Mouse (Mus musculus) hindbrain, embryonic 14.5 days (tissue): ENCODE results near the gene Il22ra1. TPM values are rescaled to one million over a fixed set of nuclear protein-coding genes. Genes with fewer than 3 reads are reported as not detected.
A peak's percentile ranks its signal among the peaks of the same experiment; 100 is the strongest.
"Not testable (repeated sequence)": the region's sequence is repeated elsewhere in the genome, so short reads cannot be mapped to it uniquely, and the experiment has no call there.

Experiments
- ATAC-seq: fragments of 200-750 bp; cut with Nextera tagmentation; 2 replicates; pipeline ENCODE4 v1.8.0; 2017; ENCODE audit warnings: moderate number of reproducible peaks, mild to moderate bottlenecking, moderate TSS enrichment, moderate library complexity; ENCODE audit not compliant: low FRiP score
- DNase-seq: peaks from one replicate; pipeline ENCODE4 v3.0.0-alpha.2; 2015; ENCODE audit warnings: low spot score
- H3K27ac ChIP-seq: fragments of 300-500 bp; sonication (generic); 2 replicates; pipeline ENCODE4 v1.5.1; 2014; ENCODE audit warnings: mild to moderate bottlenecking, moderate library complexity
- H3K27me3 ChIP-seq: fragments of 300-500 bp; sonication (generic); 2 replicates; pipeline ENCODE4 v1.6.1; 2014; ENCODE audit warnings: mild to moderate bottlenecking, low read length, mixed read lengths; ENCODE audit not compliant: control insufficient read depth, insufficient read depth
- H3K36me3 ChIP-seq: fragments of 300-500 bp; sonication (generic); replicated peaks from 2 replicates; pipeline ENCODE4 v1.6.1; 2014; ENCODE audit not compliant: control insufficient read depth, insufficient read depth
- H3K4me1 ChIP-seq: fragments of 300-500 bp; sonication (generic); replicated peaks from 2 replicates; pipeline ENCODE4 v1.6.1; 2014; ENCODE audit warnings: antibody characterized with exemption, low read length, mixed read lengths; ENCODE audit not compliant: control insufficient read depth, insufficient read depth
- H3K4me2 ChIP-seq: fragments of 300-500 bp; sonication (generic); replicated peaks from 2 replicates; pipeline ENCODE4 v1.6.1; 2014; ENCODE audit warnings: mild to moderate bottlenecking, moderate library complexity
- H3K4me3 ChIP-seq: fragments of 300-500 bp; sonication (generic); replicated peaks from 2 replicates; pipeline ENCODE4 v1.5.1; 2014; ENCODE audit warnings: mild to moderate bottlenecking, low read length
- H3K9ac ChIP-seq: fragments of 300-500 bp; sonication (generic); 2 replicates; pipeline ENCODE4 v1.6.1; 2014
- H3K9me3 ChIP-seq: fragments of 300-500 bp; sonication (generic); 2 replicates; pipeline ENCODE4 v1.6.1; 2016; ENCODE audit warnings: low read length; ENCODE audit not compliant: control insufficient read depth
- WGBS: fragments of 180-500 bp; shearing (Covaris S2); extraction: QIAGEN DNeasy Blood & Tissue Kit; methylation state at CpG from one replicate; pipeline ENCODE4 v1.1.7; 2014; 5-methylcytosine and 5-hydroxymethylcytosine counted together
- polyA plus RNA-seq: library from polyadenylated mRNA; unstranded; fragments of >200 nt; fragmentation: Nextera tagmentation; extraction: Ambion mirVana; gene quantifications from 2 replicates; pipeline ENCODE4 v1.2.1, GENCODE M21; 2014

Gene Il22ra1
- polyA plus RNA-seq, 1 experiment from 2014 or later, result not detected

DNA sequence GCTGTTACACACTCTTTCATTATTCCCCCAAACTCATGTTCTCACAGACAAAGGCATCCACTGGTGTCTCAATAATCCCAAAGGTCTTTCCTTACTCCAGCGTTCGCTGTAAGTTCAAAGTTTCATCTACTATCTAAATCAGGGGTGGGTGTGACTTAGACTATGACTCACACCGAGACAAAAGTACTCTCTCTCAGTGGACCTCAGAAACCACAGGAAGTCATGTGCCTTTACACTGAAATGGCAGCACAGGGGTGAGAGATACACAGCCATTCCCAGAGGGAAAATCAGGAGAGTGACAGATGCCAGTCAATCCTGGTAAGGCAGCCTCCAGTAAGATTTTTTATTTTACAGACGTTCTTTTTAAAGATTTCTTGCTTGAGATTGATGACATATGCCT lies 35.1 kb upstream of the Il22ra1 start:
- Histone ChIP-seq H3K4me2 (no peak overlapping the region), H3K9me3 (no peaks in the 10 kb centered on the region), H3K4me3 (no peak overlapping the region), H3K27ac (no peak overlapping the region), H3K4me1 (no peaks in the 10 kb centered on the region), H3K9ac (no peak overlapping the region), H3K36me3 (no peaks in the 10 kb centered on the region), H3K27me3 (peaks cover 10% of the 10 kb centered on the region)
- ATAC-seq (no peak), DNase-seq (no peak)
- WGBS, result 79% methylated on average over 4 of the region's 4 CpGs

DNA sequence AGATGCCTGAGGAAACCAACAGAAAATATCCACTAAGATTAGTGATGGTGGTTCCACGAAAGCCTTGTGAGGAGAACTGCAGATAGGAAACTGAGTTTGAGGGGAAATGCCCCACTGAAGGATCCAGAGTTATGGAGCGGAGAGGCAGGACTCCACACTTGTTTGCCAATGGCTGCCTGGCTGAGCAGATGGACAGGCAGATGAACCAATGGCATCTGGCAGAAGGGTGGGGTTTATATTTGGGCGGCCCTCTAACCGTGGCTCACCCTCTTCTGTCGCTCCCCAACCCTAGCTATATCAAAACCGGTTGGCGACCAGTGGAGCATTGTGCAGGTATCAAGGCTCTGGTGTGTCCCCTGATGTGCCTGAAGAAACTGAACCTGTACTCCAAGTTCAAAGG lies 29.5 kb upstream of the Il22ra1 start:
- Histone ChIP-seq H3K27ac (no peak overlapping the region), H3K4me3 (0 out of 2 replicates have a peak overlapping the region, but pooled peaks have one; percentile 13), H3K27me3 (no peaks in the 10 kb centered on the region), H3K9me3 (no peaks in the 10 kb centered on the region), H3K9ac (no peak overlapping the region), H3K4me2 (0 out of 2 replicates have a peak overlapping the region, but pooled peaks have one; percentile 19), H3K36me3 (no peaks in the 10 kb centered on the region), H3K4me1 (no peaks in the 10 kb centered on the region)
- ATAC-seq, result no peak
- no peak for DNase-seq
- WGBS, result 84% methylated on average over 7 of the region's 7 CpGs

DNA sequence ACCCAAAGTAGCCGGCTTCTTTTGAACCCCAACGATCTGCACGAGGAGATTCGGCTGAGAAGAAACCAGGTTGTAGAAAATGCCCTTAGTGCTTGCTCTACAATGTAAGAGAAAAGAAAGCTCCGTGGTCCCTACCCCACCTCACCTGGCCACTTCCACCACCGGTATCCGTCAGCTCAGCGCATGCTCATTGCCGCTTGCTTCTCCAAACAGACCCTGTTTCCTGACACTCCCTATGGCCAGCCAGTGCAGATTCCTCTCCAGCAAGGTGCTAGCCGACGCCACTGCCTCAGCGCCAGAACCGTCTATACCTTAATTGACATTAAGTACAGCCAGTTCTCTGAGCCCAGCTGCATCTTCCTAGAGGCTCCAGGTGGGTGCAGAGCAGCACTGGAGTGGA lies 24.5 kb upstream of the Il22ra1 start:
- Histone ChIP-seq H3K9ac (no peak overlapping the region), H3K36me3 (no peaks in the 10 kb centered on the region), H3K4me3 (no peak overlapping the region), H3K4me1 (no peaks in the 10 kb centered on the region), H3K27me3 (no peaks in the 10 kb centered on the region), H3K27ac (no peak overlapping the region), H3K4me2 (no peak overlapping the region), H3K9me3 (no peaks in the 10 kb centered on the region)
- WGBS, result 65% methylated on average over 13 of the region's 13 CpGs
- ATAC-seq (no peak), DNase-seq (no peak)

DNA sequence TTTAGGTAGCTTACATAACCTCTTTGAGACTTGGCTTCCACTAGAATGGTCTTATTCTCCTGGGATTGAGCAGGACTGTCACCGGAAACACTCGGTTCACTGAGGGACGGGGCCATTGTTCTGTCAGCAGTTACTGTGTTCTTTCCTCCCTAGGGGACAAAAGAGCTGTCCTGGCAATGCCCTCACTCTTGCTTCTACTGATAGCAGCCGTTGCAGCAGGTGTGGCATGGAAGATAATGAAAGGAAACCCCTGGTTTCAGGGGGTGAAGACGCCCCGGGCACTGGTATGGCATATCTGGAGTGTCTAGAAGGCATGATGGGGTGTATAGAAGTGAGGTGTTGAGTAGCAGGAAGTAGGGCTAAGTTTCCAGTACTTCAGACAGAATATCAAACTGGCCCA lies 24.0 kb upstream of the Il22ra1 start:
- H3K4me2 ChIP-seq, result no peak overlapping the region
- H3K27me3 ChIP-seq, result no peaks in the 10 kb centered on the region
- no peak overlapping the region for H3K4me3 ChIP-seq
- DNase-seq (no peak), ATAC-seq (no peak)
- no peak overlapping the region for H3K9ac ChIP-seq
- whole genome bisulfite sequencing, result 39% methylated on average over 6 of the region's 6 CpGs
- no peak overlapping the region for H3K27ac ChIP-seq
- no peaks in the 10 kb centered on the region for H3K36me3 ChIP-seq
- H3K9me3 ChIP-seq, result no peaks in the 10 kb centered on the region
- no peaks in the 10 kb centered on the region for H3K4me1 ChIP-seq

DNA sequence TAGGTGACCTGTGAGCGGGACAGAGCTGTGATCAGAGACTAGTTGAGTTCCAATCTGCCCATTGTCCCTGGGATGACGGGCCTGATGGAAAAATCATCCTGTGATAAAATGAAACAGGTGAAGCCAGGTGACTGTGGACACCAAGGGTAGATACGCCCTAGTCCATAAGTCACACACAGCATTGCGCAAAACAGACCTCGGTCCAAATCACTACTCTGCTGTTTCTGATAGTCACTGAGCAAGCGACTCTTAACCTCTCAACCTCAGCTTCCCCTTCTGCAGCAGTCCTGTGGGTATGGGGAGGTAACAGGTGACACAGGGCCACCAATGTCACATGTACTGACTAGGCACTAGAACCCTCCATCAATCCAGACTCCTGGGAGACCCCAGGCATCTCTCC lies 21.9 kb upstream of the Il22ra1 start:
- no peak overlapping the region for H3K27ac ChIP-seq
- H3K4me1 ChIP-seq, result no peaks in the 10 kb centered on the region
- no peak for ATAC-seq
- H3K9ac ChIP-seq, result no peak overlapping the region
- H3K4me2 ChIP-seq, result no peak overlapping the region
- DNase-seq, result no peak
- H3K9me3 ChIP-seq, result no peaks in the 10 kb centered on the region
- no peaks in the 10 kb centered on the region for H3K36me3 ChIP-seq
- no peak overlapping the region for H3K4me3 ChIP-seq
- WGBS, result 95% methylated on average over 6 of the region's 6 CpGs
- H3K27me3 ChIP-seq, result no peaks in the 10 kb centered on the region

DNA sequence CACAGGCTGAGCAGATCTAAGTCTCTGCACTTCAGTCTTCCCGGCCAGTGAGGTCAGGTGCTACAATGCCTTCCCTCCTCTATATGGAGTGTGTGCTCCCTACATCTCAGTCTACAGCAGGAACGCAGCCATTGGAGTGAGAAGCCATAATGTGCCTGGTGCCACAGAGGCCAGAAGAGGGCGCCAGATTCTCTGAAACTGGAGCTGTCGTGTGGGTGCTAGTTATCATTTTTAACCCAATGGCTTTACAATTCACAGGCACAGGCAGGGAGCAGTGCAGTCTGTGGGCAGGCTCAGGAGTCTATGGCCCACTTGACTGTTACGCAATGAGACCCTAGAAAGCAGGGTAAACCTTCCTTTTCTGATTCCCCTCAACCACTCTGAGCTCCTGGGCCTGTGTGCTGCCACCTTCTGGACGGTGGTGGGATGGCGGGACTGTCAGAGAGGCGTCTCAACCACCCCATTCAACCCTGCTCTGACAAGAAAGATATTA lies 18.9 kb upstream of the Il22ra1 start:
- Histone ChIP-seq H3K4me2 (peak overlapping the region; percentile 25; the same call in 1 of the 2 replicates), H3K4me3 (no peak overlapping the region), H3K9me3 (no peaks in the 10 kb centered on the region), H3K27ac (no peak overlapping the region), H3K27me3 (no peaks in the 10 kb centered on the region), H3K36me3 (no peaks in the 10 kb centered on the region), H3K4me1 (no peaks in the 10 kb centered on the region), H3K9ac (no peak overlapping the region)
- 9% methylated on average over 8 of the region's 8 CpGs for WGBS
- ATAC-seq (no peak; the same call in 1 of the 2 replicates), DNase-seq (peak; percentile 71)

DNA sequence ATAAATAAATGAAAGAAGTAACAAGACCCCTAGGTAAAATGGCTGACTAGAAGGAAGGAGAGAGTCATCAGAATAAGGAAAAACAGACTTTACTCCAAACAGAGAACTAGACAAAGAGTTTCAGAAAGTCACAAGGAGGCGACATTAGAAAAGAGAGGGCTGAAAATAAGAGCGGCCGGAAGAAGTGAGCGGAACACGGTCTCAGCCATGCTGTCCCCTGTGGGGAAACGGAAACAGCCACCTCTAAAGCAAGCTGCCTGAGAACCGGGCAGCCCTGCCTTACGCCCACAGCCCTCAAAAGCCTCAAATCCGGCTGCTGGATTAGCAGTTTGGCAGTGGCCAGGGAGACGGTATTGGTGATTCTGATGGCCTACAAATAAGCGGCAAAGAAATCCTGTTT lies 18.4 kb upstream of the Il22ra1 start:
- no peak overlapping the region for H3K4me3 ChIP-seq
- WGBS, result 79% methylated on average over 11 of the region's 11 CpGs
- no peak overlapping the region for H3K9ac ChIP-seq
- H3K27me3 ChIP-seq, result no peaks in the 10 kb centered on the region
- no peak for DNase-seq
- no peak overlapping the region for H3K27ac ChIP-seq
- H3K4me2 ChIP-seq, result no peak overlapping the region
- no peaks in the 10 kb centered on the region for H3K9me3 ChIP-seq
- H3K4me1 ChIP-seq, result no peaks in the 10 kb centered on the region
- no peaks in the 10 kb centered on the region for H3K36me3 ChIP-seq
- ATAC-seq, result no peak

DNA sequence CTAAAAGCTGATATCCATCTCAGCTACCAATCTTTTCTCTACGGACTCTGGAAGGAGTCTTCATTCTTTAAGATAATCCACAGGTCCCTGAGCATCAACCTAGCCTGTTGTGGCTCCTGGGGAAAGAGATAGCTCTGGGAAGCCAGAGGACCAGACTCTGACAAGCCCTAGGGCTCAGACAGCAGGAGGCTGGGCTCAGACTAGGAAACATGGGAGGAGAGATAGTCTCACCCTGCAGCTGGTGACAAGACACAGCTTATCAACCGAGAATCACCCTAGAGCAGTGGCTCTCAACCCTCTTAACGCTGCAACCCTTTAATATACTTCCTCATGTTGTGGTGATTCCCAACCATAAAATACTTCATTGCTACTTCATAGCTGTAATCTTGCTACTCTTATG lies 17.6 kb upstream of the Il22ra1 start:
- ATAC-seq, result no peak
- Histone ChIP-seq H3K4me2 (no peak overlapping the region), H3K9ac (no peak overlapping the region), H3K4me3 (no peak overlapping the region), H3K36me3 (no peaks in the 10 kb centered on the region), H3K27me3 (no peaks in the 10 kb centered on the region), H3K9me3 (no peaks in the 10 kb centered on the region), H3K27ac (no peak overlapping the region), H3K4me1 (no peaks in the 10 kb centered on the region)
- WGBS, result 88% methylated on average over 3 of the region's 3 CpGs
- no peak for DNase-seq

DNA sequence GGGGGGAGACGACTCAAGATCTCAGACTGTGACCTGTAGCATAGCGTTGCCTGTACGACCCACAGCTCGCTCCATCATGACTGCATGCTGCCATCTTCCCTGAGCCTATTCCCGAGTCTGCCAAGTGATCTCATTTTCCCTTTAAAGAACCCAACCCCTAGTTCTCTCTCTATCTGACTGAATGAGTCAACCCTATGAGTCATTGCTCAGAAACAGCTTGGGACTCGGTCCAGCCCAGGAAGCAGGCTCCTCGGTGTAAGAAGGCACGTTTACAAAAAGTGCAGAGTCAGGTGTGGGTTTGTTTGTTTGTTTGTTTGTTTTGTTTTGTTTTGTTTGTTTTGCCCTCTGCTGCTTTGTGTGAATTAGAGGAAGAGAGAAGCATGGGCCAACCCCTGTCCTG lies 13.2 kb upstream of the Il22ra1 start:
- H3K4me2 ChIP-seq, result no peak overlapping the region
- no peak for ATAC-seq
- H3K36me3 ChIP-seq, result no peaks in the 10 kb centered on the region
- 90% methylated on average over 8 of the region's 8 CpGs for WGBS
- DNase-seq, result no peak
- no peak overlapping the region for H3K9ac ChIP-seq
- no peaks in the 10 kb centered on the region for H3K4me1 ChIP-seq
- H3K4me3 ChIP-seq, result no peak overlapping the region
- no peaks in the 10 kb centered on the region for H3K27me3 ChIP-seq
- H3K9me3 ChIP-seq, result no peaks in the 10 kb centered on the region
- H3K27ac ChIP-seq, result no peak overlapping the region

DNA sequence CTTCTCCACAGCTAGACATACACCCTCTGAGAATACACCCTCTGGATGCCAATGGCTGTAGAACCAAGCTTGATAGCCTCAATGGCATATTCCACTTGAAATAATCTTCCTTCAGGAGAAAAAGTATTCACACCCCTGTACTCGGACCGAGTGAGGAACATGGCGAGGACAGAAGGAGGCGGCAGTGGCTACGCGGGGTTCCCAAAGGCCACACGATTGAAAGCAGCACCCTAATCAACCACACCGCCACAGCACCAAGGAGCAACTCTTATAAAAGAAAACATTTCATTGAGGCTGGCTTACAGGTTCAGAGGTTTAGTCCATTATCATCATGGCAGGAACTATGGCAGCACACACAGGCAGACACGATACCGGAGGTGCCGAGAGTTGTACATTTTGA lies 11.5 kb upstream of the Il22ra1 start:
- 95% methylated on average over 11 of the region's 11 CpGs for WGBS
- not testable (repeated sequence) for H3K27ac ChIP-seq, H3K27me3 ChIP-seq, DNase-seq, H3K4me2 ChIP-seq, H3K4me3 ChIP-seq, H3K9ac ChIP-seq, H3K9me3 ChIP-seq, H3K36me3 ChIP-seq, H3K4me1 ChIP-seq, ATAC-seq
